Mouse (Mus musculus) myocyte (in vitro differentiated cells): ENCODE measurements around the gene Ccdc30.

Experiments used
- E2F4 ChIP-seq: IDR thresholded peaks from one replicate; pipeline ENCODE4 v1.6.1; 2011; ENCODE audit warnings: mild to moderate bottlenecking, control low read depth, moderate library complexity; ENCODE audit not compliant: insufficient read depth
- MAX ChIP-seq: IDR thresholded peaks from one replicate; pipeline ENCODE4 v1.6.1; 2011; ENCODE audit warnings: low read depth, mild to moderate bottlenecking, control low read depth
- POLR2A ChIP-seq: IDR thresholded peaks from one replicate; pipeline ENCODE4 v1.6.1; 2011; ENCODE audit warnings: low read depth, mild to moderate bottlenecking, control low read depth, moderate library complexity; ENCODE audit not compliant: insufficient read length
- POLR2AphosphoS2 ChIP-seq: IDR thresholded peaks from one replicate; pipeline ENCODE4 v1.6.1; 2011; ENCODE audit warnings: low read depth, control low read depth; ENCODE audit not compliant: insufficient read length
- TCF12 ChIP-seq: IDR thresholded peaks from one replicate; pipeline ENCODE4 v1.6.1; 2011; ENCODE audit warnings: mild to moderate bottlenecking, control low read depth; ENCODE audit not compliant: poor library complexity, insufficient read depth, severe bottlenecking

GRCm38 (mm10) chr4:119421191-119421590 is 5.9 kb upstream of the Ccdc30 start:
- TF ChIP-seq POLR2A (no peak), E2F4 (no peak), TCF12 (no peak), MAX (no peak), POLR2AphosphoS2 (no peak)
